In genomic region chr19:39509533-39509932, GRCm38 (mm10) we compare ENCODE assay signal across 51 mouse cellular contexts. TPM values are rescaled to one million over a fixed set of nuclear protein-coding genes. Genes with fewer than 3 reads are reported as not detected.
"Had no signal": no experiment of that assay in that cellular context is flagged by ENCODE, and none has a peak within 500 bp of the region (broad histone marks: within the 10 kb centered on the region; RNA-seq: fewer than 3 reads in every experiment).

No protein-coding gene starts in this region.

- H3K9ac ChIP-seq: heart, embryonic 12.5 days; heart, embryonic 13.5 days; heart, embryonic 15.5 days; hindbrain, embryonic 12.5 days; hindbrain, embryonic 13.5 days; hindbrain, embryonic 14.5 days; hindbrain, embryonic 15.5 days; intestine, embryonic 15.5 days; kidney, embryonic 15.5 days had no signal

- H3K4me1 ChIP-seq: heart, embryonic 10.5 days; heart, embryonic 12.5 days; heart, embryonic 13.5 days; heart, embryonic 15.5 days; hindbrain, embryonic 10.5 days; hindbrain, embryonic 12.5 days; hindbrain, embryonic 13.5 days; hindbrain, embryonic 15.5 days; intestine, embryonic 15.5 days; kidney, embryonic 15.5 days had no signal

- H3K27ac ChIP-seq: heart, embryonic 10.5 days; heart, embryonic 13.5 days; heart, embryonic 15.5 days; hindbrain, embryonic 10.5 days; hindbrain, embryonic 12.5 days; hindbrain, embryonic 13.5 days; hindbrain, embryonic 14.5 days; hindbrain, embryonic 15.5 days; hindbrain, postnatal 0 days; intestine, embryonic 15.5 days; kidney, embryonic 15.5 days; kidney, postnatal 0 days; layer of hippocampus, adult 2 months had no signal

- H3K27me3 ChIP-seq: heart, embryonic 12.5 days; heart, embryonic 13.5 days; heart, embryonic 15.5 days; hindbrain, embryonic 12.5 days; hindbrain, embryonic 13.5 days; hindbrain, embryonic 15.5 days; intestine, embryonic 15.5 days; kidney, embryonic 15.5 days had no signal

- H3K4me2 ChIP-seq: heart, embryonic 11.5 days; heart, embryonic 12.5 days; heart, embryonic 13.5 days; heart, embryonic 15.5 days; hindbrain, embryonic 12.5 days; hindbrain, embryonic 13.5 days; hindbrain, embryonic 14.5 days; hindbrain, embryonic 15.5 days; intestine, embryonic 15.5 days; kidney, embryonic 15.5 days had no signal

- H3K36me3 ChIP-seq: heart, embryonic 10.5 days; heart, embryonic 12.5 days; heart, embryonic 13.5 days; heart, embryonic 15.5 days; hindbrain, embryonic 10.5 days; hindbrain, embryonic 12.5 days; hindbrain, embryonic 13.5 days; hindbrain, embryonic 15.5 days; intestine, embryonic 15.5 days; kidney, embryonic 15.5 days had no signal

- H3K4me3 ChIP-seq: heart, embryonic 10.5 days; heart, embryonic 12.5 days; heart, embryonic 13.5 days; heart, embryonic 15.5 days; hindbrain, embryonic 10.5 days; hindbrain, embryonic 12.5 days; hindbrain, embryonic 13.5 days; hindbrain, embryonic 15.5 days; intestine, embryonic 15.5 days; kidney, embryonic 15.5 days; layer of hippocampus, adult 2 months had no signal

- DNase-seq: heart, postnatal 10 days; heart, postnatal 14 days; heart, postnatal 36 days; heart, postnatal 4 days; kidney, adult 11 months; kidney, adult 18-20 months; kidney, adult 2 months; kidney, adult 8-10 months; kidney, adult 9 months; kidney, postnatal 10 days; kidney, postnatal 14 days; kidney, postnatal 25 days; kidney, postnatal 36 days; kidney, postnatal 4 days; layer of hippocampus, adult 9-11 months; layer of hippocampus, postnatal 36 days had no signal

- H3K9me3 ChIP-seq: heart, embryonic 10.5 days; heart, embryonic 15.5 days; hindbrain, embryonic 12.5 days; hindbrain, embryonic 15.5 days; intestine, embryonic 15.5 days; kidney, embryonic 15.5 days had no signal

- ATAC-seq: hindbrain, embryonic 16.5 days; hindbrain, postnatal 0 days; inflammation-experienced regulatory T-cells, adult 6 months; intestine, embryonic 15.5 days; intestine, embryonic 16.5 days; intestine, postnatal 0 days had no signal

RNA-seq across cellular contexts. Expression of gene Cyp2c39, which starts 1.1 kb away (rescaled TPM):
- total RNA-seq: heart, adult 8-10 months; heart, postnatal 10 days; heart, postnatal 14 days; heart, postnatal 25 days; heart, postnatal 36 days; heart, postnatal 4 days; hematopoietic stem cell, adult 5-6 weeks; hindbrain, postnatal 0 days; layer of hippocampus, adult 18-20 months; layer of hippocampus, adult 2 months; layer of hippocampus, adult 8-10 months; layer of hippocampus, postnatal 10 days; layer of hippocampus, postnatal 14 days; layer of hippocampus, postnatal 25 days; layer of hippocampus, postnatal 36 days had no signal
- polyA plus RNA-seq: heart, embryonic 10.5 days; heart, embryonic 11.5 days; heart, embryonic 12.5 days; heart, embryonic 13.5 days; heart, embryonic 14.5 days; heart, embryonic 15.5 days; heart, embryonic 16.5 days; heart, postnatal 0 days; hindbrain, embryonic 10.5 days; hindbrain, embryonic 11.5 days; hindbrain, embryonic 12.5 days; hindbrain, embryonic 13.5 days; hindbrain, embryonic 14.5 days; hindbrain, embryonic 15.5 days; hindbrain, embryonic 16.5 days; hindbrain, postnatal 0 days; inflammation-experienced regulatory T-cells, adult 6 months; intestine, embryonic 14.5 days; intestine, embryonic 15.5 days; intestine, embryonic 16.5 days; intestine, postnatal 0 days; kidney, adult 2 months; kidney, embryonic 14.5 days; kidney, embryonic 15.5 days; kidney, embryonic 16.5 days; kidney, postnatal 0 days; large intestine, adult 2 months had no signal

RNA-seq across cellular contexts. Expression of gene Cyp2c38, which starts 46.7 kb away (rescaled TPM):
- total RNA-seq: heart, adult 8-10 months; heart, postnatal 10 days; heart, postnatal 14 days; heart, postnatal 25 days; heart, postnatal 36 days; heart, postnatal 4 days; hematopoietic stem cell, adult 5-6 weeks; hindbrain, postnatal 0 days; layer of hippocampus, adult 18-20 months; layer of hippocampus, adult 2 months; layer of hippocampus, adult 8-10 months; layer of hippocampus, postnatal 10 days; layer of hippocampus, postnatal 14 days; layer of hippocampus, postnatal 25 days; layer of hippocampus, postnatal 36 days had no signal
- polyA plus RNA-seq: heart, embryonic 10.5 days; heart, embryonic 11.5 days; heart, embryonic 12.5 days; heart, embryonic 13.5 days; heart, embryonic 14.5 days; heart, embryonic 15.5 days; heart, embryonic 16.5 days; heart, postnatal 0 days; hindbrain, embryonic 10.5 days; hindbrain, embryonic 11.5 days; hindbrain, embryonic 12.5 days; hindbrain, embryonic 13.5 days; hindbrain, embryonic 14.5 days; hindbrain, embryonic 15.5 days; hindbrain, embryonic 16.5 days; hindbrain, postnatal 0 days; inflammation-experienced regulatory T-cells, adult 6 months; intestine, embryonic 14.5 days; intestine, embryonic 15.5 days; intestine, postnatal 0 days; kidney, embryonic 14.5 days; kidney, embryonic 15.5 days; kidney, embryonic 16.5 days; kidney, postnatal 0 days; large intestine, adult 2 months had no signal
